Mouse (Mus musculus) ES-E14 (cell line): ENCODE data around the gene Trim63.

Experiments used
- CHD2 ChIP-seq: IDR thresholded peaks from 2 replicates; pipeline ENCODE4 v1.6.1; 2014; ENCODE audit warnings: mild to moderate bottlenecking, low read depth, low read length, inconsistent platforms
- HCFC1 ChIP-seq: IDR thresholded peaks from 2 replicates; pipeline ENCODE4 v1.6.1; 2012; ENCODE audit warnings: low read length, inconsistent platforms, borderline replicate concordance; ENCODE audit not compliant: insufficient read depth
- ZC3H11A ChIP-seq: IDR thresholded peaks from 2 replicates; pipeline ENCODE4 v1.6.1; 2012; ENCODE audit warnings: low read depth, mild to moderate bottlenecking, inconsistent platforms, low read length, borderline replicate concordance
- ZNF384 ChIP-seq: IDR thresholded peaks from 2 replicates; pipeline ENCODE4 v1.6.1; 2012; ENCODE audit warnings: low read depth, low read length, inconsistent platforms

DNA sequence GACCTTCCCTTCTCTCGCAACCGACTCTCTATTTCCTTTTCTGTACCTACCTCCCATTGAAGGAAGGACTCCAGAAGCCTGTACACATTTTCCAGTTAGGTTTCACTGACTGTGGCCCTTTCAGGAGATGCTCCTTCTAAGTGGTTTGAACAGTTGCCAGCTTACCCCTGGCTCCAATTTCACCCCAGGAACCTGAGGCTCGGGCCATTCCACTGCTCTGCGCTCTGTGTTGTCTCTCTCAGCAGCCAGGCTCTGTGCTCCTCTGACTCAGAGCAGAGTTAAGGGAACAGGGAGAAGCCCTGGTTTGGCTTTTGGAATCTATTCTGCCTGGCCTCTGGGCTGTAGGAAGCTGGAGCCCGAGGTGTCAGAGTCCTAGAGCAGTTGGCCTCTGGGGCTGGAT is 12.8 kb upstream of the Trim63 start:
- no peak for TF ChIP-seq ZC3H11A
- TF ChIP-seq CHD2 = no peak
- no peak for TF ChIP-seq ZNF384
- TF ChIP-seq HCFC1 = no peak
